9 mouse cellular contexts compared by ENCODE assay signal in the genomic region with DNA sequence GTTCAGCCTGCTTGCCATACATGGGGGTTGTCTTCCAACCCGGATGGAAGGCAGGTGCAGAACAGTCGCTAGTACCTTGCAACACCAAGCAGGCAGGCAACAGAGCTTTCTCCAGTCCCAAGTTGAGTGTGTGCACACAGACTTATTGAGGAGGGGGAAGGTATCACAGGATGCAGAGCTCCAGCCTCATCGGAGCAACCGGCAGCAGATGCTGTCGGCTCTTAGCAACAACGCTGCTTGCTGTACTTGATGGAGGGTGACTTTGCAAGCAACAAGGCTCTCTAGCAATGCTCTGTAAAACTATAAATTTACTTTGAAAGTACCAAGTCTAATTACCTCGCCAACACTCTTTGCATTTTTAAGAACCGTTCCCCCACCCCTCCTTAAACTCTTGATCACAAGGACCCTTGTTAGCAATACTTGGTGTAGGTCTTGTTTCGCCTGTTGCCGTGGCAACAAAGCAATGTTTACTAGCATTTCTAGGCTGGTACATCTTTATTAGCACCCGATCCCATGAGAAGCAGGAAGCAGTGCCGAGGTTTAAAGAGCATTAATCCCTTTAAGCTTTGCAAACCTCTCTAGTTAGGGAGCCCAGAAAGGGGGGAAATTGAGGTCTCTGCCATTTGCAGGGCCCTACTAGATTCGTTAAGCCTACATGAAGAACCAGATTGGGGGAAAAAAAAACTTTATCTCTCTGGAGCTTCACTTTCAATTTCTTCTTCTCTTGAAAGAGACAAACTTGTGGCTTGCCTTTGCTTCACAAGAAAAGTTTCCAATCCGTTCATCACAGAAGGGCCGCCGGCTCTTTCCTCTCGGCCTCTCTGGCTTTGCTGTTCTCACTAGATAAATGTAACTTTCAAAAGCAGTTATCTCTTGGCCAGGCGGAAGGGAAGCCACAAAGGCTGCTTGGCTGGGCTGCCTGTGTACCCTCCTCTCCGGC.
DNase-seq lines count a peak whose midpoint lies in the region; ATAC-seq lines count a peak whose summit lies in the region.
"Had no signal": no experiment of that assay in that cellular context is flagged by ENCODE, and none has a peak within 500 bp of the region (broad histone marks: within the 10 kb centered on the region; RNA-seq: fewer than 3 reads in every experiment).

No protein-coding gene starts in this region.

- no peaks in the 10 kb centered on the region for H3K36me3 ChIP-seq in embryonic facial prominence, embryonic 14.5 days (ENCODE audit: control insufficient read depth, insufficient read depth, low read length)
- peaks cover 2% of the 10 kb centered on the region; the same call in 1 of the 2 replicates for H3K36me3 ChIP-seq in limb, embryonic 13.5 days
- no peaks in the 10 kb centered on the region for H3K36me3 ChIP-seq in stomach, embryonic 14.5 days (ENCODE audit: control insufficient read depth, insufficient read depth, low read length)

- no peaks in the 10 kb centered on the region for H3K27me3 ChIP-seq in embryonic facial prominence, embryonic 14.5 days (replicated peaks; ENCODE audit: control insufficient read depth, insufficient read depth, low read length)
- H3K27me3 ChIP-seq in limb, embryonic 13.5 days = no peaks in the 10 kb centered on the region; the same call in 1 of the 2 replicates
- H3K27me3 ChIP-seq in stomach, embryonic 14.5 days (ENCODE audit: control insufficient read depth, insufficient read depth, low read length) = no peaks in the 10 kb centered on the region

- H3K4me3 ChIP-seq in embryonic facial prominence, embryonic 14.5 days (ENCODE audit: low read depth, low read length) = no peak overlapping the region
- no peak overlapping the region for H3K4me3 ChIP-seq in limb, embryonic 13.5 days
- H3K4me3 ChIP-seq in stomach, embryonic 14.5 days (ENCODE audit: low read depth, low read length) = no peak overlapping the region

- peaks cover 13% of the 10 kb centered on the region for H3K4me1 ChIP-seq in embryonic facial prominence, embryonic 14.5 days (ENCODE audit: control insufficient read depth, insufficient read depth, low read length)
- peaks cover 35% of the 10 kb centered on the region for H3K4me1 ChIP-seq in limb, embryonic 13.5 days
- H3K4me1 ChIP-seq in stomach, embryonic 14.5 days (ENCODE audit: control insufficient read depth, insufficient read depth, low read length) = peaks cover 15% of the 10 kb centered on the region; the same call in 1 of the 2 replicates

- no peak overlapping the region for H3K4me2 ChIP-seq in embryonic facial prominence, embryonic 14.5 days (ENCODE audit: low read depth, low read length)
- H3K4me2 ChIP-seq in limb, embryonic 13.5 days (replicated peaks) = peak overlapping the region; percentile 36
- H3K4me2 ChIP-seq in stomach, embryonic 14.5 days (replicated peaks; ENCODE audit: low read depth, low read length) = no peak overlapping the region

- peak; percentile 19 for DNase-seq in testis, postnatal 14 days (ENCODE audit: low spot score)
- DNase-seq in testis, postnatal 10 days (ENCODE audit: low spot score) = no peak
- peak; percentile 63 for DNase-seq in embryonic facial prominence, embryonic 14.5 days (ENCODE audit: low spot score)
- no peak for DNase-seq in Muller cell, postnatal 12 days (ENCODE audit: inconsistent ontology term)
- no peak for DNase-seq in gastrocnemius, adult 18-20 months (ENCODE audit: low spot score)
- no peak for DNase-seq in kidney, postnatal 10 days
- DNase-seq: adrenal gland, postnatal 25 days had no signal

- WGBS in embryonic facial prominence, embryonic 14.5 days = 72% methylated on average over 19 of the region's 19 CpGs
- 31% methylated on average over 19 of the region's 19 CpGs for WGBS in limb, embryonic 13.5 days
- WGBS in stomach, embryonic 14.5 days = 48% methylated on average over 19 of the region's 19 CpGs

- no peak overlapping the region for H3K27ac ChIP-seq in embryonic facial prominence, embryonic 14.5 days (replicated peaks; ENCODE audit: low read depth, low read length)
- peak overlapping the region; percentile 15; the same call in 1 of the 2 replicates for H3K27ac ChIP-seq in limb, embryonic 13.5 days
- peak overlapping the region; percentile 33; the same call in 1 of the 2 replicates for H3K27ac ChIP-seq in stomach, embryonic 14.5 days (ENCODE audit: low read length)

- no peaks in the 10 kb centered on the region for H3K9me3 ChIP-seq in embryonic facial prominence, embryonic 14.5 days (ENCODE audit: control insufficient read depth, low read length)
- H3K9me3 ChIP-seq in limb, embryonic 13.5 days = no peaks in the 10 kb centered on the region
- H3K9me3 ChIP-seq in stomach, embryonic 14.5 days (ENCODE audit: control insufficient read depth, low read depth, low read length) = no peaks in the 10 kb centered on the region

- 0 out of 2 replicates have a peak, but pooled peaks have one; percentile 27 for ATAC-seq in embryonic facial prominence, embryonic 14.5 days (ENCODE audit: low read depth)
- ATAC-seq in limb, embryonic 13.5 days (ENCODE audit: low FRiP score, low read depth) = no peak
- ATAC-seq in stomach, embryonic 14.5 days (ENCODE audit: insufficient number of reproducible peaks, insufficient read depth, low FRiP score, low read depth) = no peak

- no peak overlapping the region for H3K9ac ChIP-seq in embryonic facial prominence, embryonic 14.5 days (ENCODE audit: low read depth, low read length)
- H3K9ac ChIP-seq in limb, embryonic 13.5 days = no peak overlapping the region
- no peak overlapping the region for H3K9ac ChIP-seq in stomach, embryonic 14.5 days (replicated peaks; ENCODE audit: low read depth, low read length)

Comparison
In these comparisons a context has a peak if more than half of its experiments do, and no peak if none do; other contexts are left out.
1. DNase-seq: peak in testis, postnatal 14 days (single experiment) and embryonic facial prominence, embryonic 14.5 days (single experiment); none in testis, postnatal 10 days (single experiment), Muller cell, postnatal 12 days (single experiment), gastrocnemius, adult 18-20 months (single experiment) and kidney, postnatal 10 days (single experiment).